Mouse (Mus musculus) heart, embryonic 15.5 days (tissue): ENCODE measurements around the gene Serpinf2. TPM values are rescaled to one million over a fixed set of nuclear protein-coding genes. Genes with fewer than 3 reads are reported as not detected.

Source experiments
- ATAC-seq: fragments of 200-750 bp; cut with Nextera tagmentation; replicated peaks from 2 replicates; pipeline ENCODE4 v1.8.0; 2017; ENCODE audit warnings: low read depth, moderate TSS enrichment; ENCODE audit not compliant: insufficient number of reproducible peaks, insufficient read depth, low FRiP score
- H3K27ac ChIP-seq: fragments of 300-500 bp; sonication (generic); 2 replicates; pipeline ENCODE4 v1.5.1; 2015; ENCODE audit warnings: mild to moderate bottlenecking, inconsistent platforms
- H3K27me3 ChIP-seq: fragments of 300-500 bp; sonication (generic); 2 replicates; pipeline ENCODE4 v1.6.1; 2015; ENCODE audit warnings: inconsistent platforms
- H3K36me3 ChIP-seq: fragments of 300-500 bp; sonication (generic); 2 replicates; pipeline ENCODE4 v1.6.1; 2015; ENCODE audit warnings: mild to moderate bottlenecking, inconsistent platforms
- H3K4me1 ChIP-seq: fragments of 300-500 bp; sonication (generic); replicated peaks from 2 replicates; pipeline ENCODE4 v1.6.1; 2015; ENCODE audit warnings: inconsistent platforms
- H3K4me2 ChIP-seq: fragments of 300-500 bp; sonication (generic); 2 replicates; pipeline ENCODE4 v1.6.1; 2015; ENCODE audit warnings: inconsistent platforms, mild to moderate bottlenecking, moderate library complexity
- H3K4me3 ChIP-seq: fragments of 300-500 bp; sonication (generic); 2 replicates; pipeline ENCODE4 v1.5.1; 2015; ENCODE audit warnings: mild to moderate bottlenecking, inconsistent platforms
- H3K9ac ChIP-seq: fragments of 300-500 bp; sonication (generic); 2 replicates; pipeline ENCODE4 v1.6.1; 2015; ENCODE audit warnings: mild to moderate bottlenecking, inconsistent platforms
- H3K9me3 ChIP-seq: fragments of 300-500 bp; sonication (generic); replicated peaks from 2 replicates; pipeline ENCODE4 v1.6.1; 2016; ENCODE audit warnings: inconsistent platforms
- WGBS: fragments of 180-500 bp; shearing (Covaris S2); methylation state at CpG from one replicate; pipeline ENCODE4 v1.1.7; 2015; ENCODE audit warnings: mixed read lengths; 5-methylcytosine and 5-hydroxymethylcytosine counted together
- polyA plus RNA-seq: library from polyadenylated mRNA; unstranded; fragments of >200 nt; fragmentation: Nextera tagmentation; extraction: Ambion mirVana; gene quantifications from 2 replicates; pipeline ENCODE4 v1.2.1, GENCODE M21; 2015

The Serpinf2 gene
- polyA plus RNA-seq, 1 experiment from 2014 or later, result 0.35 TPM

- no peak for ATAC-seq
- Histone ChIP-seq H3K4me1 (no peaks in the 10 kb centered on the region), H3K27me3 (no peaks in the 10 kb centered on the region), H3K9ac (no peak overlapping the region), H3K4me3 (no peak overlapping the region), H3K4me2 (no peak overlapping the region), H3K9me3 (no peaks in the 10 kb centered on the region), H3K27ac (no peak overlapping the region), H3K36me3 (no peaks in the 10 kb centered on the region)
- 64% methylated on average over 9 of the region's 9 CpGs for WGBS
These were observed 10.2 kb downstream of the Serpinf2 start for GRCm38 (mm10) chr11:75429019-75429705.

- Histone ChIP-seq H3K27me3 (no peaks in the 10 kb centered on the region), H3K4me1 (peaks cover 16% of the 10 kb centered on the region), H3K4me2 (no peak overlapping the region), H3K9me3 (no peaks in the 10 kb centered on the region), H3K4me3 (no peak overlapping the region), H3K27ac (no peak overlapping the region), H3K36me3 (no peaks in the 10 kb centered on the region), H3K9ac (no peak overlapping the region)
- 82% methylated on average over 3 of the region's 3 CpGs for WGBS
- ATAC-seq, result no peak
These were observed 14.9 kb downstream of the Serpinf2 start for GRCm38 (mm10) chr11:75424459-75424858.

- ATAC-seq, result no peak
- 85% methylated on average over 9 of the region's 9 CpGs for WGBS
- H3K36me3 ChIP-seq, result no peaks in the 10 kb centered on the region
- no peak overlapping the region for H3K27ac ChIP-seq
- H3K4me1 ChIP-seq, result peaks cover 16% of the 10 kb centered on the region
- H3K4me3 ChIP-seq, result no peak overlapping the region
- H3K9me3 ChIP-seq, result no peaks in the 10 kb centered on the region
- H3K27me3 ChIP-seq, result no peaks in the 10 kb centered on the region
- no peak overlapping the region for H3K9ac ChIP-seq
- no peak overlapping the region for H3K4me2 ChIP-seq
These were observed 15.4 kb downstream of the Serpinf2 start for GRCm38 (mm10) chr11:75424033-75424432.

GRCm38 (mm10) chr11:75423091-75423490 lies 16.3 kb downstream of the Serpinf2 start:
- H3K27me3 ChIP-seq, result no peaks in the 10 kb centered on the region
- no peak overlapping the region for H3K9ac ChIP-seq
- WGBS, result 88% methylated on average over 3 of the region's 3 CpGs
- H3K4me2 ChIP-seq, result no peak overlapping the region
- H3K4me3 ChIP-seq, result no peak overlapping the region
- no peaks in the 10 kb centered on the region for H3K36me3 ChIP-seq
- no peak overlapping the region for H3K27ac ChIP-seq
- ATAC-seq, result no peak
- H3K9me3 ChIP-seq, result no peaks in the 10 kb centered on the region
- H3K4me1 ChIP-seq, result peaks cover 16% of the 10 kb centered on the region

- no peak within 1 kb of the TSS for H3K27ac ChIP-seq
- H3K4me2 ChIP-seq, result peak within 1 kb of the TSS; percentile 54
- H3K36me3 ChIP-seq, result no peaks in the 10 kb centered on the region
- H3K4me1 ChIP-seq, result peaks cover 16% of the 10 kb centered on the region
- no peaks in the 10 kb centered on the region for H3K27me3 ChIP-seq
- H3K9ac ChIP-seq, result peak within 1 kb of the TSS; percentile 38; the same call in 1 of the 2 replicates
- no peaks in the 10 kb centered on the region for H3K9me3 ChIP-seq
- ATAC-seq, result no peak; the same call in 1 of the 2 replicates
- peak within 1 kb of the TSS; percentile 40 for H3K4me3 ChIP-seq
- 42% methylated on average over 10 of the region's 10 CpGs for WGBS
These were observed 17.2 kb downstream of the Serpinf2 start, which contains the start of gene Serpinf1 for GRCm38 (mm10) chr11:75422013-75422792. Serpinf1 (minus strand) TSS chr11:75422701.

- Histone ChIP-seq H3K9me3 (no peaks in the 10 kb centered on the region), H3K9ac (no peak overlapping the region), H3K27me3 (no peaks in the 10 kb centered on the region), H3K4me3 (peak overlapping the region; percentile 40), H3K36me3 (no peaks in the 10 kb centered on the region), H3K27ac (no peak overlapping the region), H3K4me2 (peak overlapping the region; percentile 54), H3K4me1 (peaks cover 16% of the 10 kb centered on the region)
- ATAC-seq, result no peak
- 46% methylated on average over 6 of the region's 6 CpGs for WGBS
These were observed 17.9 kb downstream of the Serpinf2 start for GRCm38 (mm10) chr11:75421375-75422012.

- 0 out of 2 replicates have a peak overlapping the region, but pooled peaks have one; percentile 54 for H3K4me2 ChIP-seq
- H3K27me3 ChIP-seq, result no peaks in the 10 kb centered on the region
- H3K36me3 ChIP-seq, result no peaks in the 10 kb centered on the region
- H3K4me1 ChIP-seq, result peaks cover 16% of the 10 kb centered on the region
- H3K27ac ChIP-seq, result no peak overlapping the region
- no peak overlapping the region for H3K9ac ChIP-seq
- H3K4me3 ChIP-seq, result no peak overlapping the region
- ATAC-seq, result no peak
- 46% methylated on average over 5 of the region's 5 CpGs for WGBS
- no peaks in the 10 kb centered on the region for H3K9me3 ChIP-seq
These were observed 18.5 kb downstream of the Serpinf2 start for GRCm38 (mm10) chr11:75420810-75421374.

- Histone ChIP-seq H3K36me3 (no peaks in the 10 kb centered on the region), H3K4me1 (peaks cover 18% of the 10 kb centered on the region), H3K9me3 (no peaks in the 10 kb centered on the region), H3K27me3 (no peaks in the 10 kb centered on the region), H3K4me2 (no peak overlapping the region), H3K9ac (no peak overlapping the region), H3K4me3 (no peak overlapping the region), H3K27ac (no peak overlapping the region)
- WGBS, result 77% methylated on average over 7 of the region's 7 CpGs
- ATAC-seq, result no peak
These were observed 19.4 kb downstream of the Serpinf2 start for GRCm38 (mm10) chr11:75420037-75420436.

GRCm38 (mm10) chr11:75415994-75416393 lies 23.4 kb downstream of the Serpinf2 start:
- no peak for ATAC-seq
- 72% methylated on average over 13 of the region's 13 CpGs for WGBS

GRCm38 (mm10) chr11:75415096-75415495 lies 24.3 kb downstream of the Serpinf2 start:
- H3K4me3 ChIP-seq, result no peak overlapping the region
- H3K36me3 ChIP-seq, result no peaks in the 10 kb centered on the region
- no peaks in the 10 kb centered on the region for H3K9me3 ChIP-seq
- ATAC-seq, result no peak
- H3K27ac ChIP-seq, result no peak overlapping the region
- WGBS, result 42% methylated on average over 7 of the region's 7 CpGs
- H3K4me2 ChIP-seq, result no peak overlapping the region
- H3K27me3 ChIP-seq, result no peaks in the 10 kb centered on the region
- 0 out of 2 replicates have a peak, but pooled peaks cover 2% of the 10 kb centered on the region for H3K4me1 ChIP-seq
- H3K9ac ChIP-seq, result no peak overlapping the region

More at GRCm38 (mm10) chr11:75415994-75416393, 23.4 kb downstream of the Serpinf2 start:
- no peaks in the 10 kb centered on the region for H3K27me3 ChIP-seq
- H3K27ac ChIP-seq, result no peak overlapping the region
- H3K36me3 ChIP-seq, result no peaks in the 10 kb centered on the region
- no peak overlapping the region for H3K9ac ChIP-seq
- H3K4me3 ChIP-seq, result no peak overlapping the region
- 0 out of 2 replicates have a peak, but pooled peaks cover 2% of the 10 kb centered on the region for H3K4me1 ChIP-seq
- H3K9me3 ChIP-seq, result no peaks in the 10 kb centered on the region
- H3K4me2 ChIP-seq, result no peak overlapping the region

- Histone ChIP-seq H3K27me3 (no peaks in the 10 kb centered on the region), H3K27ac (no peak overlapping the region), H3K9ac (no peak overlapping the region), H3K4me3 (no peak overlapping the region), H3K4me1 (0 out of 2 replicates have a peak, but pooled peaks cover 2% of the 10 kb centered on the region), H3K4me2 (no peak overlapping the region), H3K36me3 (no peaks in the 10 kb centered on the region), H3K9me3 (no peaks in the 10 kb centered on the region)
- no peak for ATAC-seq
- WGBS, result 84% methylated on average over 7 of the region's 7 CpGs
These were observed 28.8 kb downstream of the Serpinf2 start for GRCm38 (mm10) chr11:75410591-75410990.
